Mouse (Mus musculus) stomach, embryonic 14.5 days (tissue): Measurements from ENCODE around the gene Fxn. TPM values are rescaled to one million over a fixed set of nuclear protein-coding genes. Genes with fewer than 3 reads are reported as not detected.
A peak's percentile ranks its signal among the peaks of the same experiment; 100 is the strongest.

ENCODE experiments used
- ATAC-seq: fragments of 200-750 bp; cut with Nextera tagmentation; 2 replicates; pipeline ENCODE4 v1.8.0; 2017; ENCODE audit warnings: low read depth, moderate TSS enrichment; ENCODE audit not compliant: insufficient number of reproducible peaks, insufficient read depth, low FRiP score
- H3K27ac ChIP-seq: fragments of 300-500 bp; sonication (generic); 2 replicates; pipeline ENCODE4 v1.5.1; 2014; ENCODE audit warnings: mild to moderate bottlenecking, low read length, moderate library complexity, mixed read lengths
- H3K27me3 ChIP-seq: fragments of 300-500 bp; sonication (generic); 2 replicates; pipeline ENCODE4 v1.6.1; 2014; ENCODE audit warnings: low read length, control low read depth, mixed read lengths; ENCODE audit not compliant: control insufficient read depth, insufficient read depth
- H3K36me3 ChIP-seq: fragments of 300-500 bp; sonication (generic); 2 replicates; pipeline ENCODE4 v1.6.1; 2014; ENCODE audit warnings: mild to moderate bottlenecking, control low read depth, low read length, moderate library complexity, mixed read lengths; ENCODE audit not compliant: control insufficient read depth, insufficient read depth
- H3K4me1 ChIP-seq: fragments of 300-500 bp; sonication (generic); 2 replicates; pipeline ENCODE4 v1.6.1; 2014; ENCODE audit warnings: low read length, control low read depth, mixed read lengths; ENCODE audit not compliant: control insufficient read depth, insufficient read depth
- H3K4me2 ChIP-seq: fragments of 300-500 bp; sonication (generic); replicated peaks from 2 replicates; pipeline ENCODE4 v1.6.1; 2014; ENCODE audit warnings: low read depth, low read length, control low read depth
- H3K4me3 ChIP-seq: fragments of 300-500 bp; sonication (generic); 2 replicates; pipeline ENCODE4 v1.5.1; 2014; ENCODE audit warnings: low read depth, low read length, control low read depth
- H3K9ac ChIP-seq: fragments of 300-500 bp; sonication (generic); replicated peaks from 2 replicates; pipeline ENCODE4 v1.6.1; 2014; ENCODE audit warnings: low read depth, mild to moderate bottlenecking, control low read depth, low read length, moderate library complexity, mixed read lengths
- H3K9me3 ChIP-seq: fragments of 300-500 bp; sonication (generic); 2 replicates; pipeline ENCODE4 v1.6.1; 2016; ENCODE audit warnings: low read depth, low read length, control low read depth; ENCODE audit not compliant: control insufficient read depth
- WGBS: fragments of 180-500 bp; shearing (Covaris S2); extraction: QIAGEN DNeasy Blood & Tissue Kit; methylation state at CpG from one replicate; pipeline ENCODE4 v1.1.7; 2014; 5-methylcytosine and 5-hydroxymethylcytosine counted together
- polyA plus RNA-seq: library from polyadenylated mRNA; unstranded; fragments of >200 nt; fragmentation: Nextera tagmentation; extraction: Ambion mirVana; gene quantifications from 2 replicates; pipeline ENCODE4 v1.2.1, GENCODE M21; 2014

Gene Fxn
- polyA plus RNA-seq, 1 experiment from 2014 or later: 44.1 TPM

DNA sequence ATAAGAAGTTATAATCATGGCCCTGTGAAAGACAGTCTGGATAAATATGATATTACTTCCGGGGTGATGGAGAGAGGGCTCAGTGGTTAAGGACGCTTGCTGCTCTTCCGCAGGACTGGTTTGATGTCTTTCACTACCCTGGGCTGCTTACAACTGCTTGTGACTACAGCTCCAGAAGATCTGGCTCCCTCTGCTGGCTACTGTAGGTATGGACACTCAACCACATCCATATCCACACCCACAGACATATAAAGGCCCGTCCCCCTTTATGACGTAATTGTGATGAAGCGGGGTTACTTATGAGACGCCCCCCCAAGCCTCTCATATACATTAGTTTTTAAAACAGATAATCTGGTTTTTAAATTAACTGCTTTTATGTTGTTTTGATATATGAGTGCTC is 15.4 kb downstream of the Fxn start:
- Histone ChIP-seq H3K9me3 (no peaks in the 10 kb centered on the region), H3K4me2 (no peak overlapping the region), H3K36me3 (no peaks in the 10 kb centered on the region; the same call in 1 of the 2 replicates), H3K4me3 (no peak overlapping the region), H3K27ac (no peak overlapping the region), H3K9ac (no peak overlapping the region), H3K27me3 (no peaks in the 10 kb centered on the region), H3K4me1 (no peaks in the 10 kb centered on the region)
- peak; percentile 44; the same call in 1 of the 2 replicates for ATAC-seq
- WGBS: 53% methylated on average over 7 of the region's 7 CpGs

DNA sequence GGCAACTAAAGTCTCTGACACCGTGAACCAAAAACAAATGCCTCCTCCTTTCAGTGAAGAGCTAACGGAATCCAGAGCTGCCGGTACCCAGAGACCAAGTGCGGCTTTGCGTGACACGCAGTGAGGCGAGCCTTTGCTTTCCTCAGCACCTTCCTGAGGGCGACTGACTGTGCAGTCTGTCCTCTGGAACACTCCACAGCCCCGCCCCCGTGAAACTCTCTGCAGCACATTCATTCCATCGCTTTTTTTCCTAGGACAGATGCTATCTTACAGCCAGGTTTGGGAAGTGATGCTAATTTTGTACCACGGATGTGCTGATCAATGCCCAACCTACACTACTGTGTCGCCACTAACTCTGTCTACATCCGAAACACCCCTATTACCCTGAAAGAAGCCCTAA is 17.7 kb downstream of the Fxn start:
- Histone ChIP-seq H3K4me3 (no peak overlapping the region), H3K27ac (no peak overlapping the region), H3K36me3 (no peaks in the 10 kb centered on the region; the same call in 1 of the 2 replicates), H3K27me3 (no peaks in the 10 kb centered on the region), H3K9me3 (no peaks in the 10 kb centered on the region), H3K9ac (no peak overlapping the region), H3K4me2 (no peak overlapping the region), H3K4me1 (no peaks in the 10 kb centered on the region)
- no peak for ATAC-seq
- 92% methylated on average over 14 of the region's 14 CpGs for WGBS

DNA sequence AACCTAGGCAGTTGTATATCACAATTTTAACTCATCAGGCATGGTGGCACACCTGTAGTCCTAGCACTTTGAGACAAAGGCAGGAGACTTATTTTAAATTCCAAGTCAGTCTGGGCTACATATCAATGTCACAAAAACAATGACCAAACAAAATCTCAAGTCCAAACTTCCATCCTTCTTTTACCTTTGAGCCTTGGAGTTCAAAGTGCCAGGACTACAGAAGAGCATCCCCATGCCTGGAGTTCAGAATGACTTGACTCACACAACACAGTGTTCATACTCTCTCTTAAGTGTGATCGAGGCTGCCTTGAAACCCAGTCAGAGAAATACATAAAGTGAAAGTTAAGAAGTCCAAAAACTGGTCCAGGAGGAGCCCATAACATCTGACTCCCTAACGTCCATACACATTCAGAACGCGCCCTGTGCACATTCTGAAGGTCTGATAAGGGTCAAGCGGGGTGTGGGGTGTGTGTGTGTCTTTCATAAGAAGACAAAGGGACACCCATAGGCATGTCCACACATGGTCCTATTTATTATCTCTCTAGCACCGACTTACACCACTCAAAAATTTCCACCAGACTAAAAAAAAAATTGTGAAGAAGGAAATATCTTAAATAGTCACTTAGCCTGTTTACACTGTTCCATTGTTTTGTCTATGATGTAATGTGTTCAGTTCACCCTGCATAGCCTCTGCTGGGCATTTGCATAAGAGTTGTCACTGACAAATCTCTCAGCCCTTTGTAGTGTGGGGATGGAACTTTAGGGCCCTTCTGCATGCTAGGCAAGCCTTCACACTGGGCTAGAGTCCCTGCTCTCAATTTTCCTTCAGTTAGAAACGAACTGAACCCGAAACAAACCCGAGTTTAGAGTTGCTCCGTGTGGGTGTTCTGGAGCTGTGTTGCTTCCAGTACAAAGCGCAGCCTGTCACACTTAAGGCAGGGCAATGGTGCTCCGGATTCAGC is 20.7 kb downstream of the Fxn start:
- H3K27me3 ChIP-seq: no peaks in the 10 kb centered on the region
- H3K27ac ChIP-seq: peak overlapping the region; percentile 10; the same call in 1 of the 2 replicates
- no peak overlapping the region for H3K9ac ChIP-seq
- no peaks in the 10 kb centered on the region for H3K9me3 ChIP-seq
- WGBS: 67% methylated on average over 12 of the region's 12 CpGs
- no peaks in the 10 kb centered on the region for H3K4me1 ChIP-seq
- H3K4me2 ChIP-seq: no peak overlapping the region
- ATAC-seq: no peak
- H3K4me3 ChIP-seq: no peak overlapping the region
- no peaks in the 10 kb centered on the region for H3K36me3 ChIP-seq

DNA sequence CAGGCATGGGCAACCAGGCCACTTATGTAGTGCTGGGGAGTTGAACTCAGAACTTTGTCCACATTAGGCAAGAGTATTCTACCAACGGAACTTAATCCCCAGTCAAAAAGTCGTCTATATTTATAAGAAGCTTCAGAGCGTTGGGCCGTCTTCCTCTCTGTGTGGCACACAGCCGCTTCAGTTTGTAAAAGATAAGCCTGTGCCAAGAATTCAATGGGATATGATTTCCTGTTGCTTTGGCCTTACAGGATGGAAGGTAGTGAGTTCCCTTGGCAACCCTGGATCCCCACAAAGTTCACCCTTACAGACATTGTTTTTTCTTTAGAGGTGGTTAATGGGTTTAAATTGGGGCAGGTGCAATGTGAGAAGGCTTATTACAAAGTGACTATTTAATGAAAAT is 22.0 kb downstream of the Fxn start:
- Histone ChIP-seq H3K4me2 (no peak overlapping the region), H3K9me3 (no peaks in the 10 kb centered on the region), H3K36me3 (no peaks in the 10 kb centered on the region), H3K27me3 (no peaks in the 10 kb centered on the region), H3K4me3 (no peak overlapping the region), H3K27ac (no peak overlapping the region; the same call in 1 of the 2 replicates), H3K9ac (no peak overlapping the region), H3K4me1 (no peaks in the 10 kb centered on the region)
- no peak for ATAC-seq
- WGBS: 54% methylated on average over 5 of the region's 5 CpGs

DNA sequence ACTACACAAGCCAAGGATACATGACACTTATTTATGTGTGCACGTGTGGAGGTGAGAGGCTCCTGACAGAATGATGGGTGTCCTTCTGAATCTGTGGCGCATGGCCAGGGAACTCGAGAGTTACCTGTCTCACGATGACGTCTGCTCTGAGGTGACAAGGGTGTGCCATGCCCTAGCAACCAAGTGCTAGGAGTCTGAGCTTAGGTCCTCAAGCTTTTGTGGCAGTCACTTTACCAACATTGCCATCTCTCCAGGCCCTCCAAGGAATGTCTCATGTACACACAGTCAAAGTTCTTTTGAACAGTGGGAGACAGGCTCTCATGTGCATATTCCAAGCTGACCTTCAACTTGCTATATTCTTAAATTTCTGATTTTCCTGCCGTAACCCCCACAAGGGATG is 22.4 kb downstream of the Fxn start:
- H3K9ac ChIP-seq: no peak overlapping the region
- no peak for ATAC-seq

DNA sequence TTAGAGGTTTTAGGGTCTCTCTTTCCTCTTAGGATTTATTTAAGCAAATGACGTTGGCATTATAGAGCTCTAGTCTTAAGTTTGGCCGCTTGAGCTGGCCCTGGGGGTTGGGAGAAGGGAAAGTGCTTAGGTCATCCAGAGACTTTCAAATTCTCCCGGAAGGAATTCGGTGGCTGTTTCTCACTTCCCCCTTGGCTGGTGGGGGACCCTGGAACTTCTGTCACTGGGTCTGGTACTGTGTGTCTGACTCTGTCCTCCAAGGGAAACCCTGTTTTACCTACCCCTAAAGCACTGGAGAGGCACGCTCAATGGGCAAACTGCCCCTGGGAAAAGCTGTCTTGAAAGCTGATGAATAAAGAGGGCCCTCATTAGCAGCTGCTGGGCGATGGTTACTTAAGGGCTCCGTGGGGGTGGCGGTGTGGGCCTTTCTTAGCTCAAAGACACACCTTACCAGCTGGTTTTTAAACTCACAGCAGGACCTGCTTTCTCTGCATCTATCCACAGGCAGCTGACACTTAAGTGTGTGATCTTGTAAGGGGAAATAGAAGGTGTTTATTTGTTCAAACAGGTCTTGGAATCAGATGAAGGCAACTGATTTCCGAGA is 26.6 kb downstream of the Fxn start:
- Histone ChIP-seq H3K4me3 (no peak overlapping the region), H3K9me3 (no peaks in the 10 kb centered on the region), H3K27me3 (no peaks in the 10 kb centered on the region), H3K9ac (no peak overlapping the region), H3K4me1 (peaks cover 10% of the 10 kb centered on the region), H3K4me2 (no peak overlapping the region), H3K36me3 (no peaks in the 10 kb centered on the region), H3K27ac (no peak overlapping the region)
- no peak for ATAC-seq
- WGBS: 16% methylated on average over 9 of the region's 9 CpGs

More for the DNA sequence above, 22.4 kb downstream of the Fxn start:
- Histone ChIP-seq H3K4me1 (no peaks in the 10 kb centered on the region), H3K36me3 (no peaks in the 10 kb centered on the region), H3K27me3 (no peaks in the 10 kb centered on the region), H3K9me3 (no peaks in the 10 kb centered on the region), H3K27ac (no peak overlapping the region; the same call in 1 of the 2 replicates), H3K4me2 (no peak overlapping the region), H3K4me3 (no peak overlapping the region)
- 84% methylated on average over 6 of the region's 6 CpGs for WGBS

DNA sequence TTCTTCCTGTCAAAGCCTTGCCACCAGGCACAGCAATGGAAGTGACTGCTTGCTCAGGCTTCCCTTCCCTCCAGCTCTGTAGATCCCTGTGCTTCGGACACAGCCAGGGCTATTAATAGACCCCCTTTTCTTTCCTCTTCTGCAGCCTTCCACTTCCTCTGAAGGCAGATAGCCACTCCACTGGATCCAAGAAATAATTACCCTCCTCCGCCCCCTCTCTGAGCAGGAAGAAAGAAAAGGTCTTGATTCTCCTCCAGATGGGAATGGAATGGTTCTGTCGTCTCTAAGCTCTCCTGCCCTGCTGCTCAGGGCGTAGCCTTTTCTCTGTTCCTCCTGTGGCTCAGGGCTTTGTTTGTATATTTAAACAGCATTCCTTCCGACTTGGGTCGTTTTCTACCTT is 28.5 kb downstream of the Fxn start:
- WGBS: 5% methylated on average over 6 of the region's 6 CpGs
- Histone ChIP-seq H3K36me3 (no peaks in the 10 kb centered on the region), H3K4me2 (peak overlapping the region; percentile 26; the same call in 1 of the 2 replicates), H3K4me3 (no peak overlapping the region), H3K4me1 (peaks cover 10% of the 10 kb centered on the region), H3K27me3 (no peaks in the 10 kb centered on the region), H3K9ac (no peak overlapping the region), H3K27ac (peak overlapping the region; percentile 56; the same call in 1 of the 2 replicates), H3K9me3 (no peaks in the 10 kb centered on the region)
- ATAC-seq: 0 out of 2 replicates have a peak, but pooled peaks have one; percentile 46

DNA sequence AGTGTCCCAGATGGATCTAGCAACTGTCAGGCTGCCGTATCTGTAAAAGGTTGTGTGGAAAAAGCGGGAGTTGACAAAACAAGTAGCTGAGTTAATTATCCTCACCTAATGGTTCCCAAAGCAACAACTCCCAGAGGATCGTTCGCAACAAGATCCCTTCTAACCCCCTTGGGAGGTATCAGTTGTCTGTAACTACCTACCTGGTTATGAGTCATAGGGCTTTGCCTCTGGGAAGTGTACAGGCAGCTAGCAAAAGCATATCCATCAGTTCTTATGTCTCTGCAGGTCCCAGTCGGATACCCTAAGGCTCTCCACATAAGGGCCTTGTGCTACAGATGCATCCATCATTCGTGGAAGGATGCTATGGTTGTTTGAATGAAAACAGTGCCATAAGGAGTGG is 37.1 kb downstream of the Fxn start:
- H3K27ac ChIP-seq: no peak overlapping the region
- H3K4me2 ChIP-seq: no peak overlapping the region
- no peak overlapping the region for H3K4me3 ChIP-seq
- H3K36me3 ChIP-seq: no peaks in the 10 kb centered on the region
- no peak for ATAC-seq
- no peaks in the 10 kb centered on the region for H3K9me3 ChIP-seq
- H3K4me1 ChIP-seq: peaks cover 8% of the 10 kb centered on the region
- H3K9ac ChIP-seq: no peak overlapping the region
- 83% methylated on average over 6 of the region's 6 CpGs for WGBS
- no peaks in the 10 kb centered on the region for H3K27me3 ChIP-seq
